Mouse (Mus musculus) embryonic facial prominence, embryonic 10.5 days (tissue): Measurements from ENCODE around the gene Syt2. TPM values are rescaled to one million over a fixed set of nuclear protein-coding genes. Genes with fewer than 3 reads are reported as not detected.
A peak's percentile ranks its signal among the peaks of the same experiment; 100 is the strongest.

Experiments used
- DNase-seq: peaks from one replicate; pipeline ENCODE4 v3.0.0-alpha.2; 2017; ENCODE audit warnings: low spot score
- H3K27ac ChIP-seq: fragments of 300-500 bp; sonication (generic); replicated peaks from 2 replicates; pipeline ENCODE4 v1.5.1; 2016; ENCODE audit warnings: mild to moderate bottlenecking
- H3K27me3 ChIP-seq: fragments of 300-500 bp; sonication (generic); replicated peaks from 2 replicates; pipeline ENCODE4 v1.6.1; 2016; ENCODE audit warnings: low read depth, mild to moderate bottlenecking; ENCODE audit not compliant: poor library complexity, severe bottlenecking
- H3K36me3 ChIP-seq: fragments of 300-500 bp; sonication (generic); replicated peaks from 2 replicates; pipeline ENCODE4 v1.6.1; 2016; ENCODE audit warnings: mild to moderate bottlenecking, moderate library complexity
- H3K4me1 ChIP-seq: fragments of 300-500 bp; sonication (generic); 2 replicates; pipeline ENCODE4 v1.6.1; 2016
- H3K4me3 ChIP-seq: fragments of 300-500 bp; sonication (generic); 2 replicates; pipeline ENCODE4 v1.5.1; 2016; ENCODE audit warnings: mild to moderate bottlenecking, moderate library complexity
- H3K9me3 ChIP-seq: fragments of 300-500 bp; sonication (generic); 2 replicates; pipeline ENCODE4 v1.6.1; 2016; ENCODE audit warnings: mild to moderate bottlenecking
- WGBS: fragments of 180-500 bp; shearing (Covaris S2); methylation state at CpG from one replicate; pipeline ENCODE4 v1.1.7; 2016; 5-methylcytosine and 5-hydroxymethylcytosine counted together
- microRNA-seq: library from miRNA; unstranded; fragments of <30 nt; microRNA quantifications from one replicate; pipeline ENCODE4, GENCODE M21; 2017
- polyA plus RNA-seq: library from polyadenylated mRNA; unstranded; fragments of >200 nt; fragmentation: Nextera tagmentation; extraction: Ambion mirVana; gene quantifications from 2 replicates; pipeline ENCODE4 v1.2.1, GENCODE M21; 2016

The Syt2 gene
- polyA plus RNA-seq, 1 experiment from 2014 or later = 3.8 TPM

GRCm38 (mm10) chr1:134796076-134796475, 149.6 kb downstream of the Syt2 start:
- Histone ChIP-seq H3K9me3 (peaks cover 10% of the 10 kb centered on the region), H3K27me3 (no peaks in the 10 kb centered on the region), H3K4me1 (peaks cover 14% of the 10 kb centered on the region), H3K36me3 (peaks cover 15% of the 10 kb centered on the region), H3K4me3 (no peak overlapping the region), H3K27ac (0 out of 2 replicates have a peak overlapping the region, but pooled peaks have one; percentile 15)
- 84% methylated on average over 1 of the region's 1 CpGs for WGBS
- DNase-seq = no peak

- Histone ChIP-seq H3K27me3 (no peaks in the 10 kb centered on the region), H3K4me1 (peaks cover 19% of the 10 kb centered on the region), H3K27ac (no peak overlapping the region), H3K9me3 (peaks cover 10% of the 10 kb centered on the region), H3K4me3 (no peak overlapping the region), H3K36me3 (peaks cover 15% of the 10 kb centered on the region)
- WGBS = 85% methylated on average over 3 of the region's 3 CpGs
- DNase-seq = no peak
Observed at GRCm38 (mm10) chr1:134796536-134796935, 150.1 kb downstream of the Syt2 start.

DNA sequence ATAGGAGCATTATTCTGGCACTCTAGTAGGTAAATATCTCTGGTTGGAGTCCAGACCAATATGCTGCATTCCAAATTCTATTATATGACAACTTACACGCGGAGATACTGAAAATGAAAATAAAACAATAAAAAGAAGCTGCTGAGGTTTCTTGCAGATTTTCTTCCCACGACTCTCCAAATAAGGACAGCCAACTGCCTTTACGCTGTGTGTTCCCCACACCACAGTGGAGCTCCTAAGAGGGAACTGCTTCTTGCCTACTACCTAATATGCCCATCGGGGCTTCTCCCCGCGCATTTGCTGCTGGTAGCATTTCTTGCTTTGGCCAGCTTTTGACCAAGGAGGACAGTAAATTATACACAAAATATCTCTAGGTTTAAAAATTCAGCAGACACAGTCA, 155.3 kb downstream of the Syt2 start:
- peaks cover 36% of the 10 kb centered on the region for H3K4me1 ChIP-seq
- DNase-seq = no peak
- peaks cover 10% of the 10 kb centered on the region for H3K9me3 ChIP-seq
- WGBS = 93% methylated on average over 7 of the region's 7 CpGs
- H3K27ac ChIP-seq = no peak overlapping the region
- H3K36me3 ChIP-seq = peaks cover 15% of the 10 kb centered on the region
- H3K4me3 ChIP-seq = no peak overlapping the region
- H3K27me3 ChIP-seq = no peaks in the 10 kb centered on the region

- peaks cover 10% of the 10 kb centered on the region for H3K9me3 ChIP-seq
- H3K4me3 ChIP-seq = no peak overlapping the region; the same call in 1 of the 2 replicates
- no peaks in the 10 kb centered on the region for H3K27me3 ChIP-seq
- DNase-seq = peak; percentile 13
- peaks cover 36% of the 10 kb centered on the region for H3K4me1 ChIP-seq
- H3K27ac ChIP-seq = peak overlapping the region; percentile 75
- WGBS = 65% methylated on average over 16 of the region's 16 CpGs
- H3K36me3 ChIP-seq = peaks cover 14% of the 10 kb centered on the region
Observed at GRCm38 (mm10) chr1:134803286-134804117, 157.0 kb downstream of the Syt2 start.

- H3K4me3 ChIP-seq = no peak overlapping the region
- H3K27me3 ChIP-seq = no peaks in the 10 kb centered on the region
- DNase-seq = no peak
- 65% methylated on average over 5 of the region's 5 CpGs for WGBS
- H3K36me3 ChIP-seq = peaks cover 5% of the 10 kb centered on the region
- no peak overlapping the region; the same call in 1 of the 2 replicates for H3K27ac ChIP-seq
- peaks cover 5% of the 10 kb centered on the region for H3K9me3 ChIP-seq
- H3K4me1 ChIP-seq = peaks cover 36% of the 10 kb centered on the region
Observed at GRCm38 (mm10) chr1:134804373-134804772, 157.9 kb downstream of the Syt2 start.

GRCm38 (mm10) chr1:134805471-134805870, 159.0 kb downstream of the Syt2 start:
- Histone ChIP-seq H3K27me3 (no peaks in the 10 kb centered on the region), H3K4me1 (peaks cover 35% of the 10 kb centered on the region), H3K36me3 (no peaks in the 10 kb centered on the region), H3K4me3 (no peak overlapping the region), H3K9me3 (no peaks in the 10 kb centered on the region), H3K27ac (no peak overlapping the region)
- DNase-seq = no peak
- whole genome bisulfite sequencing = 85% methylated on average over 9 of the region's 9 CpGs

Small RNA genes within 50 kb of the gene (microRNA-seq; reads per million reads assigned to microRNA genes)
- gene Gm22232 = not detected

Other genes with a start within 250 kb of the Syt2 start
- gene Cyb5r1, start 241.1 kb upstream of the Syt2 start, polyA plus RNA-seq = 37.0 and 37.3 TPM in 2 replicates
- 75.8 and 76.2 TPM in 2 replicates for gene Adipor1, start 231.3 kb upstream of the Syt2 start, polyA plus RNA-seq
- 39.1 and 42.6 TPM in 2 replicates for gene Klhl12, start 191.1 kb upstream of the Syt2 start, polyA plus RNA-seq
- gene Rabif, start 152.0 kb upstream of the Syt2 start, polyA plus RNA-seq = 40.9 and 41.8 TPM in 2 replicates
- not detected in 2 replicates for gene Mgat4e, start 97.0 kb upstream of the Syt2 start, polyA plus RNA-seq
- gene Kdm5b, start 86.5 kb upstream of the Syt2 start, polyA plus RNA-seq = 78.4 and 79.0 TPM in 2 replicates